Comparison of ENCODE assay signal across 10 mouse cellular contexts in the genomic region with DNA sequence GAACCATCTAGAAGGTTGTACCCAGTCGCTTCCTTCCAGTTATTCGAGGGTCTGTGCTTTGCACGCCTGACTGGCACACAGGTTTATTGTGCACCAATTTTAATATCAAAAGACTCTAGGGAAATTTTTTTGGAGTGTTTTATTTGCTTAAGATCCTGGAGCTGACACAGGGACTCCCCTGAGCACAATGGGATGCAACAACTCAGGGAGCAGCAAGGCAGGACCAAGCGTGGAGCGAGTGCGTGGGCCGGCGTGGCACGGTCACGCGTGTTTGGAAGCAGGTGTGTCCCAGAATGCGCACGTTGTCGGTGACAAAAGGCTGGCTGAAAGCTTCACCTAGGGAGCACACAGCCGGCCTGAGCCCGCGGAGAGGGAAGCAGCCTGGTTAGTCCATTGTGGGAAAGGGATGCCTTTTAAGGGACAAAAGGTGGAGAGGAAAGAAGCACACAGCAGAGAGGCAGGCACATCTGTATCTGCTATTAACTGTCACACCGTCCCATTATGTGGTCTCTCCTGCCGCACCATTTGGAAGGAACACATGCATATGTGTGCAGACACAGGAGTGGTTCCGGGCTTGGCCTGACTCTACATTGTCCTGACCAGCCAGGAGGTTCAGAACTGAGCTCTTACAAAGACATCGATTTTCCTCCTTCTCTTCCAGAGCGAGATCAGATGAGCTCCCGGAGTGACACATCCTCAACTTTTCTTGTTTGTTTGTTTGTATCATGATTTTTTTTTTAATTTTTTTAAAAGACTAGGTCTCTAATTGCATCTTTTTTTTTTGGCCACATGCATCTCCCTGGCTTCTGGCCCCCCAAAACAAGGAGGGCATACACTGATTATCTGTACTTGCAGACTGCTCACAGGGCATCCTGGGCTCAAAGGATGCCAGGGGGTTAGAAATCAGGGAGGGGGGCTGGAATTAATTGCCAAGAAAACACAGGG.
A peak's percentile ranks its signal among the peaks of the same experiment; 100 is the strongest.
DNase-seq lines count a peak whose midpoint lies in the region; ATAC-seq and TF ChIP-seq lines count a peak whose summit lies in the region.
"Had no signal": no experiment of that assay in that cellular context is flagged by ENCODE, and none has a peak within 500 bp of the region (broad histone marks: within the 10 kb centered on the region; RNA-seq: fewer than 3 reads in every experiment).

No protein-coding gene starts in this region.

- no peak overlapping the region for H3K4me3 ChIP-seq in lung, embryonic 16.5 days (ENCODE audit: low read length)
- no peak overlapping the region for H3K4me3 ChIP-seq in lung, adult 2 months (replicated peaks; ENCODE audit: extremely low read depth, low read depth, low read length)
- no peak overlapping the region for H3K4me3 ChIP-seq in embryonic facial prominence, embryonic 14.5 days (ENCODE audit: low read depth, low read length)
- H3K4me3 ChIP-seq in limb, embryonic 10.5 days = peak overlapping the region; percentile 31
- H3K4me3 ChIP-seq in neural tube, embryonic 14.5 days (ENCODE audit: low read depth, low read length) = no peak overlapping the region
- H3K4me3 ChIP-seq in thymus, adult 2 months (ENCODE audit: control insufficient read depth, insufficient read depth, low read length) = no peak overlapping the region

- ATAC-seq in lung, embryonic 16.5 days (ENCODE audit: low read depth) = no peak
- no peak for ATAC-seq in embryonic facial prominence, embryonic 14.5 days (ENCODE audit: low read depth)
- ATAC-seq in neural tube, embryonic 14.5 days (ENCODE audit: low read depth) = no peak
- ATAC-seq in megakaryocyte, adult 5-6 weeks (ENCODE audit: poor library complexity, severe bottlenecking) = no peak

- H3K9me3 ChIP-seq in lung, embryonic 16.5 days (ENCODE audit: control insufficient read depth, low read length) = no peaks in the 10 kb centered on the region
- no peaks in the 10 kb centered on the region for H3K9me3 ChIP-seq in embryonic facial prominence, embryonic 14.5 days (ENCODE audit: control insufficient read depth, low read length)
- H3K9me3 ChIP-seq in limb, embryonic 10.5 days (replicated peaks) = no peaks in the 10 kb centered on the region
- no peaks in the 10 kb centered on the region for H3K9me3 ChIP-seq in neural tube, embryonic 14.5 days (ENCODE audit: control insufficient read depth, low read length)

- no peak overlapping the region for H3K9ac ChIP-seq in lung, embryonic 16.5 days (ENCODE audit: low read length)
- H3K9ac ChIP-seq in embryonic facial prominence, embryonic 14.5 days (ENCODE audit: low read depth, low read length) = peak overlapping the region; percentile 45; the same call in 1 of the 2 replicates
- H3K9ac ChIP-seq in neural tube, embryonic 14.5 days (replicated peaks; ENCODE audit: low read depth, low read length) = 0 out of 2 replicates have a peak overlapping the region, but pooled peaks have one; percentile 17

- no peak for TF ChIP-seq POLR2A in lung, adult 2 months (IDR thresholded peaks at IDR 0.05; ENCODE audit: borderline replicate concordance, extremely low read depth, low read depth, low read length)
- TF ChIP-seq POLR2A in thymus, adult 2 months (IDR thresholded peaks at IDR 0.05; ENCODE audit: control insufficient read depth, extremely low read depth, insufficient read depth, low read length, poor library complexity) = no peak

- peaks cover 54% of the 10 kb centered on the region for H3K4me1 ChIP-seq in lung, embryonic 16.5 days (replicated peaks; ENCODE audit: control insufficient read depth, insufficient read depth, low read length)
- no peaks in the 10 kb centered on the region for H3K4me1 ChIP-seq in lung, adult 2 months (ENCODE audit: control insufficient read depth, insufficient read depth, low read length)
- H3K4me1 ChIP-seq in embryonic facial prominence, embryonic 14.5 days (ENCODE audit: control insufficient read depth, insufficient read depth, low read length) = peaks cover 75% of the 10 kb centered on the region
- peaks cover 99% of the 10 kb centered on the region for H3K4me1 ChIP-seq in limb, embryonic 10.5 days
- peaks cover 69% of the 10 kb centered on the region for H3K4me1 ChIP-seq in neural tube, embryonic 14.5 days (ENCODE audit: control insufficient read depth, insufficient read depth, low read length)
- no peaks in the 10 kb centered on the region for H3K4me1 ChIP-seq in thymus, adult 2 months (replicated peaks; ENCODE audit: control insufficient read depth, insufficient read depth, low read length)

- WGBS in lung, embryonic 16.5 days = 73% methylated on average over 23 of the region's 23 CpGs
- WGBS in lung, adult 2 months = 84% methylated on average over 23 of the region's 23 CpGs
- 50% methylated on average over 23 of the region's 23 CpGs for WGBS in embryonic facial prominence, embryonic 14.5 days
- WGBS in limb, embryonic 10.5 days = 35% methylated on average over 23 of the region's 23 CpGs
- 14% methylated on average over 23 of the region's 23 CpGs for WGBS in neural tube, embryonic 14.5 days
- 87% methylated on average over 23 of the region's 23 CpGs for WGBS in thymus, adult 2 months

- H3K36me3 ChIP-seq in lung, embryonic 16.5 days (ENCODE audit: control insufficient read depth, insufficient read depth, low read length) = no peaks in the 10 kb centered on the region
- no peaks in the 10 kb centered on the region for H3K36me3 ChIP-seq in embryonic facial prominence, embryonic 14.5 days (ENCODE audit: control insufficient read depth, insufficient read depth, low read length)
- 0 out of 2 replicates have a peak, but pooled peaks cover 4% of the 10 kb centered on the region for H3K36me3 ChIP-seq in limb, embryonic 10.5 days
- no peaks in the 10 kb centered on the region for H3K36me3 ChIP-seq in neural tube, embryonic 14.5 days (ENCODE audit: control insufficient read depth, insufficient read depth, low read length)
- H3K36me3 ChIP-seq in thymus, adult 2 months (ENCODE audit: control insufficient read depth, insufficient read depth, low read length) = no peaks in the 10 kb centered on the region

- no peak for DNase-seq in lung, adult 2 months
- no peak for DNase-seq in embryonic facial prominence, embryonic 14.5 days (ENCODE audit: low spot score)
- peak; percentile 59 for DNase-seq in limb, embryonic 10.5 days (ENCODE audit: low spot score)
- no peak for DNase-seq in thymus, adult 2 months
- DNase-seq: adrenal gland, postnatal 25 days; cerebellum, postnatal 25 days; lung, adult 18-20 months had no signal

- H3K27me3 ChIP-seq in lung, embryonic 16.5 days (ENCODE audit: control insufficient read depth, insufficient read depth, low read depth, low read length) = no peaks in the 10 kb centered on the region
- H3K27me3 ChIP-seq in embryonic facial prominence, embryonic 14.5 days (replicated peaks; ENCODE audit: control insufficient read depth, insufficient read depth, low read length) = no peaks in the 10 kb centered on the region
- no peaks in the 10 kb centered on the region for H3K27me3 ChIP-seq in limb, embryonic 10.5 days (ENCODE audit: low read depth, poor library complexity, severe bottlenecking)
- no peaks in the 10 kb centered on the region for H3K27me3 ChIP-seq in neural tube, embryonic 14.5 days (ENCODE audit: control insufficient read depth, insufficient read depth, low read length)
- H3K27me3 ChIP-seq in thymus, adult 2 months (ENCODE audit: control insufficient read depth, insufficient read depth, low read length) = no peaks in the 10 kb centered on the region

- H3K4me2 ChIP-seq in lung, embryonic 16.5 days (ENCODE audit: low read depth, low read length) = no peak overlapping the region
- H3K4me2 ChIP-seq in embryonic facial prominence, embryonic 14.5 days (ENCODE audit: low read depth, low read length) = peak overlapping the region; percentile 23; the same call in 1 of the 2 replicates
- H3K4me2 ChIP-seq in neural tube, embryonic 14.5 days (ENCODE audit: low read depth, low read length) = no peak overlapping the region

- TF ChIP-seq CTCF in lung, adult 2 months (IDR thresholded peaks at IDR 0.05; ENCODE audit: insufficient read depth, low read length) = no peak
- TF ChIP-seq CTCF in thymus, adult 2 months (IDR thresholded peaks at IDR 0.05; ENCODE audit: borderline replicate concordance, control insufficient read depth, extremely low read depth, insufficient read depth, low read length, poor library complexity) = no peak

- peak overlapping the region; percentile 61; the same call in 1 of the 2 replicates for H3K27ac ChIP-seq in lung, embryonic 16.5 days (ENCODE audit: low read length)
- peak overlapping the region; percentile 70 for H3K27ac ChIP-seq in embryonic facial prominence, embryonic 14.5 days (replicated peaks; ENCODE audit: low read depth, low read length)
- H3K27ac ChIP-seq in limb, embryonic 10.5 days = peak overlapping the region; percentile 91
- H3K27ac ChIP-seq in neural tube, embryonic 14.5 days (ENCODE audit: low read depth, low read length) = peak overlapping the region; percentile 46; the same call in 1 of the 2 replicates
- H3K27ac ChIP-seq in thymus, adult 2 months (ENCODE audit: control insufficient read depth, insufficient read depth, low read length) = no peak overlapping the region
